Mouse (Mus musculus): Measurements from ENCODE around the gene Tab1.

DNA sequence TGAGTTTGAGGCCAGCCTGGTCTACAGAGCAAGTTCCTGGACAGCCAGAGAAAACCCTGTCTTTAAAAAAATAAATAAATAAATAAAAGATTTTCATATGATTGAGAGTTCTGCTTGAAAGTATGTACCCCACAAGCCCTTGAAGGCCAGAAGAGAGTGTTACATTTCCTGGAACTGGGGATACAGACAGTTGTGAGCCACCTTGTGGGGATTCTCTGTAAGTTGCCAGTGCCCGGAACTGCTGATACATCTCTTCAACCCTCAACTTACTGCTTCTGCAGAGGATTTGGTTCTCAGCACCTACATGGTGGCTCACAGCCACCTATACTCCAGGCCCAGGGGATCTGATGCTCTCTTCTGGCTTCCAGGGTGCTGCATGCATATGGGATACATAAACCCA, 5.7 kb upstream of the Tab1 start:
- TF ChIP-seq USF1 (IDR thresholded peaks at IDR 0.05; ENCODE audit: low read depth) (no peak), POLR2A (IDR thresholded peaks at IDR 0.05; ENCODE audit: insufficient read length, low read depth) (no peak), REST (IDR thresholded peaks at IDR 0.05; ENCODE audit: insufficient read depth, insufficient read length) (no peak), E2F4 (IDR thresholded peaks at IDR 0.05; ENCODE audit: insufficient read depth) (no peak), MYOG (IDR thresholded peaks at IDR 0.05; ENCODE audit: control insufficient read depth in 1 of 3, insufficient read depth in 1 of 3, insufficient read length in 2 of 3, low read depth in 2 of 3) (no peak), TCF12 (IDR thresholded peaks at IDR 0.05; ENCODE audit: insufficient read depth, poor library complexity, severe bottlenecking) (no peak), MAX (IDR thresholded peaks at IDR 0.05; ENCODE audit: low read depth) (no peak), CEBPB (IDR thresholded peaks at IDR 0.05; ENCODE audit: insufficient read depth, poor library complexity, severe bottlenecking) (no peak), POLR2AphosphoS2 (IDR thresholded peaks at IDR 0.05; ENCODE audit: insufficient read length, low read depth) (no peak), MYOD1 (IDR thresholded peaks at IDR 0.05; ENCODE audit: control insufficient read depth in 1 of 3, insufficient read length in 2 of 3, low read depth in 2 of 3) (no peak), TCF3 (IDR thresholded peaks at IDR 0.05; ENCODE audit: insufficient read length, low read depth) (no peak), SRF (IDR thresholded peaks at IDR 0.05; ENCODE audit: control insufficient read depth, insufficient read length, low read depth) (no peak)
